Mouse (Mus musculus) liver, postnatal 0 days (tissue): ENCODE results near the gene Mkln1. TPM values are rescaled to one million over a fixed set of nuclear protein-coding genes. Genes with fewer than 3 reads are reported as not detected.
A peak's percentile ranks its signal among the peaks of the same experiment; 100 is the strongest.

Experiments used
- ATAC-seq: fragments of 200-750 bp; cut with Nextera tagmentation; 2 replicates; pipeline ENCODE4 v1.8.0; 2017; ENCODE audit warnings: mild to moderate bottlenecking, moderate library complexity
- DNase-seq: peaks from one replicate; pipeline ENCODE4 v3.0.0-alpha.2; 2016
- H3K27ac ChIP-seq: fragments of 300-500 bp; sonication (generic); 2 replicates; pipeline ENCODE4 v1.5.1; 2014; ENCODE audit warnings: antibody characterized with exemption, moderate library complexity, mild to moderate bottlenecking, low read depth
- H3K27me3 ChIP-seq: fragments of 300-500 bp; sonication (generic); 2 replicates; pipeline ENCODE4 v1.6.1; 2014; ENCODE audit warnings: low read length, control low read depth, mixed read lengths; ENCODE audit not compliant: insufficient read depth
- H3K36me3 ChIP-seq: fragments of 300-500 bp; sonication (generic); replicated peaks from 2 replicates; pipeline ENCODE4 v1.6.1; 2014; ENCODE audit warnings: mild to moderate bottlenecking, control low read depth, low read length, moderate library complexity, mixed read lengths; ENCODE audit not compliant: insufficient read depth
- H3K4me1 ChIP-seq: fragments of 300-500 bp; sonication (generic); 2 replicates; pipeline ENCODE4 v1.6.1; 2014; ENCODE audit warnings: antibody characterized with exemption, mild to moderate bottlenecking, control low read depth; ENCODE audit not compliant: insufficient read depth
- H3K4me2 ChIP-seq: fragments of 300-500 bp; sonication (generic); 2 replicates; pipeline ENCODE4 v1.6.1; 2014; ENCODE audit warnings: low read depth, mild to moderate bottlenecking, low read length, moderate library complexity, mixed read lengths
- H3K4me3 ChIP-seq: fragments of 300-500 bp; sonication (generic); 2 replicates; pipeline ENCODE4 v1.5.1; 2014; ENCODE audit warnings: low read depth, low read length
- H3K9ac ChIP-seq: fragments of 300-500 bp; sonication (generic); replicated peaks from 2 replicates; pipeline ENCODE4 v1.6.1; 2014; ENCODE audit warnings: mild to moderate bottlenecking, moderate library complexity
- H3K9me3 ChIP-seq: fragments of 300-500 bp; sonication (generic); 2 replicates; pipeline ENCODE4 v1.6.1; 2016; ENCODE audit warnings: mild to moderate bottlenecking, control low read depth, low read length, mixed read lengths
- CTCF ChIP-seq: sonication (generic); IDR thresholded peaks from 2 replicates; pipeline ENCODE4 v1.5.1; 2016; ENCODE audit warnings: antibody characterized with exemption, low read depth
- EP300 ChIP-seq: IDR thresholded peaks from 2 replicates; pipeline ENCODE4 v1.6.1; 2016; ENCODE audit warnings: antibody characterized with exemption, low read depth, mild to moderate bottlenecking
- WGBS: fragments of 180-500 bp; shearing (Covaris S2); extraction: QIAGEN DNeasy Blood & Tissue Kit; methylation state at CpG from one replicate; pipeline ENCODE4 v1.1.7; 2014; ENCODE audit not compliant: insufficient replicate concordance; 5-methylcytosine and 5-hydroxymethylcytosine counted together
- polyA plus RNA-seq: library from polyadenylated mRNA; unstranded; fragments of >200 nt; fragmentation: Nextera tagmentation; extraction: Ambion mirVana; gene quantifications from 2 replicates; pipeline ENCODE4 v1.2.1, GENCODE M21; 2015

Gene Mkln1
- polyA plus RNA-seq, 1 experiment from 2014 or later: 103 TPM

GRCm38 (mm10) chr6:31414303-31414702, 15.8 kb downstream of the Mkln1 start:
- Histone ChIP-seq H3K4me2 (no peak overlapping the region), H3K27ac (no peak overlapping the region), H3K9me3 (no peaks in the 10 kb centered on the region), H3K4me3 (no peak overlapping the region), H3K36me3 (no peaks in the 10 kb centered on the region), H3K9ac (no peak overlapping the region), H3K4me1 (peaks cover 8% of the 10 kb centered on the region), H3K27me3 (no peaks in the 10 kb centered on the region)
- TF ChIP-seq CTCF (no peak), EP300 (no peak)
- ATAC-seq: no peak
- WGBS: 15% methylated on average over 1 of the region's 1 CpGs
- DNase-seq: no peak

GRCm38 (mm10) chr6:31425428-31425827, 26.9 kb downstream of the Mkln1 start:
- TF ChIP-seq EP300 (peak; percentile 62; the same call in 1 of the 2 replicates), CTCF (no peak)
- DNase-seq: no peak
- Histone ChIP-seq H3K27ac (no peak overlapping the region), H3K9me3 (no peaks in the 10 kb centered on the region), H3K4me2 (no peak overlapping the region), H3K4me3 (no peak overlapping the region), H3K9ac (no peak overlapping the region), H3K27me3 (no peaks in the 10 kb centered on the region), H3K36me3 (peaks cover 13% of the 10 kb centered on the region), H3K4me1 (0 out of 2 replicates have a peak, but pooled peaks cover 2% of the 10 kb centered on the region)
- 52% methylated on average over 3 of the region's 3 CpGs for WGBS
- ATAC-seq: no peak

- Histone ChIP-seq H3K27ac (no peak overlapping the region), H3K4me1 (no peaks in the 10 kb centered on the region), H3K9me3 (no peaks in the 10 kb centered on the region), H3K4me3 (no peak overlapping the region), H3K27me3 (no peaks in the 10 kb centered on the region), H3K9ac (no peak overlapping the region), H3K36me3 (peaks cover 19% of the 10 kb centered on the region), H3K4me2 (no peak overlapping the region)
- TF ChIP-seq CTCF (no peak), EP300 (no peak)
- DNase-seq: no peak
- no peak for ATAC-seq
- WGBS: 66% methylated on average over 2 of the region's 2 CpGs
Measured at GRCm38 (mm10) chr6:31437264-31437663, 38.7 kb downstream of the Mkln1 start.

GRCm38 (mm10) chr6:31445258-31445657, 46.7 kb downstream of the Mkln1 start:
- H3K9me3 ChIP-seq: no peaks in the 10 kb centered on the region
- no peak overlapping the region for H3K4me3 ChIP-seq
- H3K4me1 ChIP-seq: no peaks in the 10 kb centered on the region
- H3K4me2 ChIP-seq: no peak overlapping the region
- no peaks in the 10 kb centered on the region for H3K27me3 ChIP-seq
- WGBS: 89% methylated on average over 1 of the region's 1 CpGs
- peaks cover 11% of the 10 kb centered on the region for H3K36me3 ChIP-seq
- ATAC-seq (no peak), DNase-seq (no peak)
- H3K27ac ChIP-seq: no peak overlapping the region
- H3K9ac ChIP-seq: no peak overlapping the region
- TF ChIP-seq CTCF (no peak), EP300 (no peak)

- H3K27me3 ChIP-seq: no peaks in the 10 kb centered on the region
- no peak for DNase-seq
- peak; percentile 69 for TF ChIP-seq CTCF
- no peak for TF ChIP-seq EP300
- no peak overlapping the region for H3K9ac ChIP-seq
- ATAC-seq: peak; percentile 23
- H3K4me1 ChIP-seq: no peaks in the 10 kb centered on the region
- peaks cover 32% of the 10 kb centered on the region for H3K36me3 ChIP-seq
- no peak overlapping the region for H3K4me3 ChIP-seq
- no peak overlapping the region for H3K4me2 ChIP-seq
- no peaks in the 10 kb centered on the region for H3K9me3 ChIP-seq
- no peak overlapping the region for H3K27ac ChIP-seq
Measured at GRCm38 (mm10) chr6:31453735-31454134, 55.2 kb downstream of the Mkln1 start.

- Histone ChIP-seq H3K36me3 (peaks cover 35% of the 10 kb centered on the region), H3K4me1 (no peaks in the 10 kb centered on the region), H3K27ac (no peak overlapping the region), H3K4me3 (no peak overlapping the region), H3K9me3 (no peaks in the 10 kb centered on the region), H3K27me3 (no peaks in the 10 kb centered on the region), H3K4me2 (no peak overlapping the region), H3K9ac (no peak overlapping the region)
- DNase-seq (no peak), ATAC-seq (no peak)
- TF ChIP-seq CTCF (no peak), EP300 (no peak)
- 97% methylated on average over 2 of the region's 2 CpGs for WGBS
Measured at GRCm38 (mm10) chr6:31455376-31455775, 56.8 kb downstream of the Mkln1 start.

GRCm38 (mm10) chr6:31456988-31457387, 58.5 kb downstream of the Mkln1 start:
- H3K9ac ChIP-seq: no peak overlapping the region
- no peaks in the 10 kb centered on the region for H3K9me3 ChIP-seq
- H3K27me3 ChIP-seq: no peaks in the 10 kb centered on the region
- H3K4me1 ChIP-seq: no peaks in the 10 kb centered on the region
- DNase-seq (peak; percentile 30), ATAC-seq (peak; percentile 80)
- peaks cover 44% of the 10 kb centered on the region for H3K36me3 ChIP-seq
- H3K4me2 ChIP-seq: no peak overlapping the region
- H3K27ac ChIP-seq: no peak overlapping the region
- TF ChIP-seq EP300: no peak
- no peak for TF ChIP-seq CTCF
- WGBS: 56% methylated on average over 1 of the region's 1 CpGs
- no peak overlapping the region for H3K4me3 ChIP-seq
